Mouse (Mus musculus) CH12.LX (cell line): Measurements from ENCODE around the gene Baz1b. TPM values are rescaled to one million over a fixed set of nuclear protein-coding genes. Genes with fewer than 3 reads are reported as not detected.

ENCODE experiments used
- DNase-seq: peaks from one replicate; pipeline ENCODE4 v3.0.0-alpha.2; 2013; ENCODE audit errors: extremely low read depth
- H3K27ac ChIP-seq: 2 replicates; pipeline ENCODE4 v1.5.1; 2012; ENCODE audit warnings: low read depth, mild to moderate bottlenecking, control low read depth, moderate library complexity; ENCODE audit not compliant: insufficient read depth
- H3K27me3 ChIP-seq: replicated peaks from 2 replicates; pipeline ENCODE3; 2012; ENCODE audit warnings: inconsistent platforms
- H3K36me3 ChIP-seq, 2 experiments: replicated peaks in 1 of 2; 2 replicates each; pipeline versions ENCODE3 to v1.6.1; 2012; ENCODE audit warnings: inconsistent platforms in 1 of 2, low read length in 1 of 2, mild to moderate bottlenecking in 1 of 2, mixed read lengths in 1 of 2, moderate library complexity in 1 of 2; ENCODE audit not compliant: control insufficient read depth in 1 of 2, insufficient read depth in 1 of 2
- H3K4me1 ChIP-seq, 2 experiments: 2 replicates each; pipeline ENCODE4 v1.6.1; 2012; ENCODE audit warnings: inconsistent platforms in 1 of 2, moderate library complexity in 1 of 2; ENCODE audit not compliant: insufficient read depth in 2 of 2, control insufficient read depth in 1 of 2
- H3K4me2 ChIP-seq: 2 replicates; pipeline ENCODE4 v1.6.1; 2012; ENCODE audit warnings: low read depth, mild to moderate bottlenecking, control low read depth; ENCODE audit not compliant: poor library complexity, insufficient read depth, severe bottlenecking
- H3K4me3 ChIP-seq, 3 experiments: fragments of 150-350 bp in 1 of 3; sonication (generic) in 1 of 3; replicated peaks in 1 of 3; 2 replicates each; pipeline versions ENCODE3 to v1.5.1; 2011 to 2012; ENCODE audit warnings: low read depth in 2 of 3, low read length in 2 of 3, mild to moderate bottlenecking in 2 of 3, moderate library complexity in 2 of 3, control low read depth in 1 of 3, improper control_type of control experiment in 1 of 3, inconsistent platforms in 1 of 3, mixed read lengths in 1 of 3; ENCODE audit not compliant: poor library complexity in 1 of 3
- H3K79me2 ChIP-seq: replicated peaks from 2 replicates; pipeline ENCODE4 v1.6.1; 2012; ENCODE audit warnings: mild to moderate bottlenecking, moderate library complexity; ENCODE audit not compliant: control insufficient read depth, poor library complexity, insufficient read depth, severe bottlenecking; ENCODE audit errors: extremely low read depth
- H3K9ac ChIP-seq: 2 replicates; pipeline ENCODE4 v1.6.1; 2012; ENCODE audit warnings: low read depth, mild to moderate bottlenecking, control low read depth, moderate library complexity; ENCODE audit not compliant: insufficient read depth
- H3K9me3 ChIP-seq: replicated peaks from 2 replicates; pipeline ENCODE3; 2012; ENCODE audit warnings: low read length, inconsistent platforms, mixed read lengths
- BHLHE40 ChIP-seq: IDR thresholded peaks from 2 replicates; pipeline ENCODE4 v1.6.1; 2011; ENCODE audit warnings: mild to moderate bottlenecking, low read depth, low read length, improper control_type of control experiment
- CHD1 ChIP-seq: IDR thresholded peaks from 2 replicates; pipeline ENCODE4 v1.6.1; 2012; ENCODE audit warnings: low read depth, low read length, improper control_type of control experiment, inconsistent platforms
- CHD2 ChIP-seq: IDR thresholded peaks from 2 replicates; pipeline ENCODE4 v1.6.1; 2011; ENCODE audit warnings: low read length, improper control_type of control experiment
- CTCF ChIP-seq, 2 experiments: IDR thresholded peaks in 1 of 2; conservative IDR thresholded peaks in 1 of 2; 2 replicates each; pipeline ENCODE4 v1.5.1; 2011 to 2012; ENCODE audit warnings: low read depth in 2 of 2, low read length in 2 of 2, improper control_type of control experiment in 1 of 2, inconsistent platforms in 1 of 2, mild to moderate bottlenecking in 1 of 2, moderate library complexity in 1 of 2
- E2F4 ChIP-seq: IDR thresholded peaks from 2 replicates; pipeline ENCODE4 v1.6.1; 2011; ENCODE audit warnings: low read depth, low read length, improper control_type of control experiment; ENCODE audit not compliant: insufficient replicate concordance
- ELF1 ChIP-seq: IDR thresholded peaks from 2 replicates; pipeline ENCODE4 v1.6.1; 2014; ENCODE audit warnings: low read depth, mild to moderate bottlenecking, inconsistent platforms, low read length, improper control_type of control experiment
- EP300 ChIP-seq: IDR thresholded peaks from 2 replicates; pipeline ENCODE4 v1.6.1; 2011; ENCODE audit warnings: low read length, improper control_type of control experiment
- ETS1 ChIP-seq: conservative IDR thresholded peaks from 2 replicates; pipeline ENCODE4 v1.6.1; 2012; ENCODE audit warnings: low read depth, mild to moderate bottlenecking, inconsistent platforms, low read length, improper control_type of control experiment, moderate library complexity
- GABPA ChIP-seq: IDR thresholded peaks from 2 replicates; pipeline ENCODE4 v1.6.1; 2012; ENCODE audit warnings: low read depth, low read length, improper control_type of control experiment, inconsistent platforms; ENCODE audit not compliant: insufficient replicate concordance
- HCFC1 ChIP-seq: IDR thresholded peaks from 2 replicates; pipeline ENCODE4 v1.6.1; 2012; ENCODE audit warnings: low read depth, mild to moderate bottlenecking, inconsistent platforms, low read length, improper control_type of control experiment
- IRF4 ChIP-seq: IDR thresholded peaks from 2 replicates; pipeline ENCODE4 v1.6.1; 2014; ENCODE audit warnings: low read depth, mild to moderate bottlenecking, inconsistent platforms, low read length, improper control_type of control experiment
- JUN ChIP-seq: IDR thresholded peaks from 2 replicates; pipeline ENCODE4 v1.6.1; 2011; ENCODE audit warnings: low read depth, mild to moderate bottlenecking, low read length, improper control_type of control experiment, moderate library complexity; ENCODE audit not compliant: insufficient read depth
- JUND ChIP-seq: conservative IDR thresholded peaks from 2 replicates; pipeline ENCODE4 v1.6.1; 2011; ENCODE audit warnings: low read depth, low read length, improper control_type of control experiment
- KAT2A ChIP-seq: IDR thresholded peaks from 2 replicates; pipeline ENCODE4 v1.6.1; 2012; ENCODE audit warnings: low read length, improper control_type of control experiment, inconsistent platforms; ENCODE audit not compliant: insufficient replicate concordance
- MAFK ChIP-seq: IDR thresholded peaks from 2 replicates; pipeline ENCODE4 v1.6.1; 2011; ENCODE audit warnings: low read length, improper control_type of control experiment; ENCODE audit not compliant: insufficient replicate concordance
- MAX ChIP-seq: IDR thresholded peaks from 2 replicates; pipeline ENCODE4 v1.6.1; 2011; ENCODE audit warnings: low read length, improper control_type of control experiment
- MAZ ChIP-seq: IDR thresholded peaks from 2 replicates; pipeline ENCODE4 v1.6.1; 2012; ENCODE audit warnings: low read depth, mild to moderate bottlenecking, inconsistent platforms, low read length, improper control_type of control experiment, moderate library complexity
- MEF2A ChIP-seq: IDR thresholded peaks from 2 replicates; pipeline ENCODE4 v1.6.1; 2014; ENCODE audit warnings: low read depth, mild to moderate bottlenecking, inconsistent platforms, low read length, improper control_type of control experiment, borderline replicate concordance
- MXI1 ChIP-seq: IDR thresholded peaks from 2 replicates; pipeline ENCODE4 v1.6.1; 2011; ENCODE audit warnings: mild to moderate bottlenecking, low read depth, low read length, improper control_type of control experiment
- MYC ChIP-seq: IDR thresholded peaks from 2 replicates; pipeline ENCODE4 v1.6.1; 2011; ENCODE audit warnings: low read depth, mild to moderate bottlenecking, improper control_type of control experiment, low read length
- NELFE ChIP-seq: IDR thresholded peaks from 2 replicates; pipeline ENCODE4 v1.6.1; 2011; ENCODE audit warnings: low read depth, low read length, improper control_type of control experiment
- NRF1 ChIP-seq: IDR thresholded peaks from 2 replicates; pipeline ENCODE4 v1.6.1; 2014; ENCODE audit warnings: low read depth, mild to moderate bottlenecking, inconsistent platforms, low read length, improper control_type of control experiment, moderate library complexity
- PAX5 ChIP-seq: IDR thresholded peaks from 2 replicates; pipeline ENCODE4 v1.6.1; 2012; ENCODE audit warnings: low read length, inconsistent platforms, mixed read lengths
- POLR2A ChIP-seq: IDR thresholded peaks from 2 replicates; pipeline ENCODE4 v1.6.1; 2011; ENCODE audit warnings: low read depth, mild to moderate bottlenecking, improper control_type of control experiment, low read length
- POLR2AphosphoS2 ChIP-seq: IDR thresholded peaks from 2 replicates; pipeline ENCODE4 v1.6.1; 2011; ENCODE audit warnings: low read depth, low read length, improper control_type of control experiment
- RAD21 ChIP-seq: IDR thresholded peaks from 2 replicates; pipeline ENCODE4 v1.6.1; 2011; ENCODE audit warnings: low read depth, mild to moderate bottlenecking, low read length, improper control_type of control experiment, moderate library complexity
- RCOR1 ChIP-seq: conservative IDR thresholded peaks from 2 replicates; pipeline ENCODE4 v1.6.1; 2012; ENCODE audit warnings: low read depth, mild to moderate bottlenecking, inconsistent platforms, low read length, improper control_type of control experiment
- SIN3A ChIP-seq: IDR thresholded peaks from 2 replicates; pipeline ENCODE4 v1.6.1; 2012; ENCODE audit warnings: low read length, improper control_type of control experiment, inconsistent platforms
- SMC3 ChIP-seq: IDR thresholded peaks from 2 replicates; pipeline ENCODE4 v1.6.1; 2011; ENCODE audit warnings: low read depth, low read length, improper control_type of control experiment
- TBP ChIP-seq: conservative IDR thresholded peaks from 2 replicates; pipeline ENCODE4 v1.6.1; 2011; ENCODE audit warnings: low read depth, low read length, improper control_type of control experiment
- TCF12 ChIP-seq: IDR thresholded peaks from 2 replicates; pipeline ENCODE4 v1.6.1; 2014; ENCODE audit warnings: low read depth, mild to moderate bottlenecking, inconsistent platforms, low read length, improper control_type of control experiment
- UBTF ChIP-seq: IDR thresholded peaks from 2 replicates; pipeline ENCODE4 v1.6.1; 2012; ENCODE audit warnings: low read depth, mild to moderate bottlenecking, inconsistent platforms, low read length, improper control_type of control experiment, moderate library complexity
- USF1 ChIP-seq: IDR thresholded peaks from 2 replicates; pipeline ENCODE4 v1.6.1; 2014; ENCODE audit warnings: low read depth, mild to moderate bottlenecking, inconsistent platforms, low read length, improper control_type of control experiment
- USF2 ChIP-seq: conservative IDR thresholded peaks from 2 replicates; pipeline ENCODE4 v1.6.1; 2011; ENCODE audit warnings: low read depth, low read length, improper control_type of control experiment
- ZC3H11A ChIP-seq: IDR thresholded peaks from 2 replicates; pipeline ENCODE4 v1.6.1; 2012; ENCODE audit warnings: low read depth, mild to moderate bottlenecking, inconsistent platforms, low read length, improper control_type of control experiment
- ZKSCAN1 ChIP-seq: IDR thresholded peaks from 2 replicates; pipeline ENCODE4 v1.6.1; 2012; ENCODE audit warnings: low read depth, inconsistent platforms, low read length, improper control_type of control experiment, borderline replicate concordance
- ZMIZ1 ChIP-seq: IDR thresholded peaks from 2 replicates; pipeline ENCODE4 v1.6.1; 2012; ENCODE audit warnings: low read depth, mild to moderate bottlenecking, inconsistent platforms, low read length, improper control_type of control experiment
- ZNF384 ChIP-seq: IDR thresholded peaks from 2 replicates; pipeline ENCODE4 v1.6.1; 2012; ENCODE audit warnings: low read depth, low read length, improper control_type of control experiment, inconsistent platforms
- dilution Hi-C: fragments of 300-500 bp; cut with MboI; formaldehyde crosslinking; loops from 2 replicates; pipeline ENCODE4 v1.14.3; 2020; ENCODE audit warnings: low sequenced_read_pairs; ENCODE audit not compliant: extremely low pct_unique_long_range_greater_than_20kb, extremely low pct_ligation_motif_present
- in situ Hi-C: fragments of 300-500 bp; cut with MboI; formaldehyde crosslinking; loops from 3 replicates; pipeline ENCODE4 v1.14.3; 2019; ENCODE audit warnings: low sequenced_read_pairs, low pct_ligation_motif_present, low pct_unique_long_range_greater_than_20kb, mixed read lengths
- polyA plus RNA-seq: library from polyadenylated mRNA; unstranded; fragments of >175 nt; gene quantifications from 2 replicates; pipeline ENCODE4 v1.2.1, GENCODE M21; 2012; ENCODE audit warnings: low read depth; ENCODE audit not compliant: insufficient read length
- total RNA-seq, 2 experiments: library from RNA; depleted of rRNA; stranded (reverse); fragments of 300-350 nt in 1 of 2; fragments of >200 nt in 1 of 2; gene quantifications; 2 replicates each; pipeline ENCODE4 v1.2.3; 2012 to 2014

Baz1b gene
- total RNA-seq (2012; rRNA removed), result 60.0 and 72.9 TPM in 2 replicates
- 53.3 and 56.4 TPM in 2 replicates for total RNA-seq (2014; rRNA removed)
- polyA plus RNA-seq, result 84.9 and 85.4 TPM in 2 replicates

GRCm38 (mm10) chr5:135186621-135187348 is at the start of gene Baz1b:
Gene Baz1b, plus strand, starts transcription at chr5:135187264.
- H3K4me3 ChIP-seq, result peak within 1 kb of the TSS; percentile 92 to 97 (median 93)
- H3K27ac ChIP-seq, result peak within 1 kb of the TSS; percentile 82
- in situ Hi-C loops (no loop called here), dilution Hi-C loops (no loop called here)
- H3K4me1 ChIP-seq, result peaks cover 0 to 45% of the 10 kb centered on the region in 2 experiments; a peak in 2 of 4 replicates
- peak within 1 kb of the TSS; percentile 89 for H3K9ac ChIP-seq
- H3K79me2 ChIP-seq, result peaks cover 46% of the 10 kb centered on the region
- peak within 1 kb of the TSS; percentile 91 for H3K4me2 ChIP-seq
- H3K9me3 ChIP-seq, result peaks cover 6% of the 10 kb centered on the region
- peaks cover 7 to 22% of the 10 kb centered on the region in 2 experiments for H3K36me3 ChIP-seq
- DNase-seq, result peak; percentile 96
- TF ChIP-seq ZKSCAN1 (no peak), TCF12 (peak; percentile 72), ETS1 (peak; percentile 60), USF1 (no peak), SMC3 (no peak), NELFE (peak; percentile 85), BHLHE40 (peak; percentile 79), ZNF384 (0 out of 2 replicates have a peak, but pooled peaks have one; percentile 6), UBTF (no peak), MAZ (peak; percentile 94), MAFK (no peak), POLR2AphosphoS2 (no peak; the same call in 1 of the 2 replicates), CHD2 (peak; percentile 95), RAD21 (no peak), IRF4 (peak; percentile 64; the same call in 1 of the 2 replicates), CHD1 (no peak), MAX (peak; percentile 47), POLR2A (peak; percentile 70), JUND (no peak), EP300 (peak; percentile 36; the same call in 1 of the 2 replicates), MYC (peak; percentile 72; the same call in 1 of the 2 replicates), CTCF (conservative IDR thresholded peaks at IDR 0.05 in 1 of 2, IDR thresholded peaks at IDR 0.05 in 1 of 2; ENCODE audit: low read depth in 2 of 2, low read length in 2 of 2) (peak in 1 of 2 experiments; percentile 22; a peak in 1 of 4 replicates), ELF1 (peak; percentile 81), KAT2A (0 out of 2 replicates have a peak, but pooled peaks have one; percentile 67), USF2 (no peak), ZC3H11A (no peak), PAX5 (no peak), ZMIZ1 (peak; percentile 86), HCFC1 (peak; percentile 77), TBP (peak; percentile 83), RCOR1 (peak; percentile 78), MEF2A (0 out of 2 replicates have a peak, but pooled peaks have one; percentile 48), SIN3A (peak; percentile 93), JUN (no peak), NRF1 (peak; percentile 70; the same call in 1 of the 2 replicates), GABPA (peak; percentile 26), E2F4 (peak; percentile 74; the same call in 1 of the 2 replicates), MXI1 (peak; percentile 76)
- TF ChIP-seq, all 38 proteins: peak for 25
- H3K27me3 ChIP-seq, result no peaks in the 10 kb centered on the region
